ENCODE assay signal across 10 mouse cellular contexts in genomic region chr2:131670876-131671275, GRCm38 (mm10).
"Had no signal": no experiment of that assay in that cellular context is flagged by ENCODE, and none has a peak within 500 bp of the region (broad histone marks: within the 10 kb centered on the region; RNA-seq: fewer than 3 reads in every experiment).

No protein-coding gene starts in this region.

- DNase-seq: kidney, adult 18-20 months; kidney, adult 9 months; kidney, postnatal 14 days; kidney, postnatal 4 days; left cerebral cortex, postnatal 4 days; liver, postnatal 0 days; lung, embryonic 14.5 days; thymus, adult 2 months; thymus, postnatal 14 days; thymus, postnatal 4 days had no signal
